Mouse (Mus musculus): ENCODE measurements around the gene Trp53i13.

The Trp53i13 gene

GRCm38 (mm10) chr11:77491123-77491501, 24.7 kb downstream of the Trp53i13 start:
- peak; percentile 89 for DNase-seq

- DNase-seq: no peak
Measured at GRCm38 (mm10) chr11:77490451-77490850, 25.3 kb downstream of the Trp53i13 start.

GRCm38 (mm10) chr11:77489591-77490235, 26.1 kb downstream of the Trp53i13 start, which contains the start of gene Ankrd13b:
TSS of gene Ankrd13b (minus strand) at chr11:77489678.
- DNase-seq: peak; percentile 85

GRCm38 (mm10) chr11:77488771-77489581, 26.8 kb downstream of the Trp53i13 start:
- DNase-seq: no peak

GRCm38 (mm10) chr11:77486798-77487197, 29.0 kb downstream of the Trp53i13 start:
- DNase-seq: no peak

DNA sequence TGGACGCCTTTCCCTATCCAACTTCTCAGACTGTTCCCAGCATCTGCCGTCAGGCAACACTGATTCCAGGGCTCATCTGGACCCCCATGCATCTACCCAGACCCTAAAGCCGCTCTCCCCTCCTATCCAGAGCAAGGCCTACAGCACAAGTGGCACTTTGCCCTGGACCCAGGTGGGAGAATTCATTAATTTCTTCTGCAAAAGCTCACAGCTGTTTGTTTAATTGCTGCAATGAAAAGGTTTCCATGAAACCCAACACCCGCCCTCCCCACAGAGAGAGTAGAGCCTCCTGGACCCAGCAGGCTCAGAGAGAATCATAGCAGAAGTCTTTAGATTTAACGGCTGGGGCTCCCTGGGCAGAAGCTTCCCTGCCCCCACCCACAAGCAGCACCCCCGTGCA, 30.6 kb downstream of the Trp53i13 start:
- no peak for DNase-seq

DNA sequence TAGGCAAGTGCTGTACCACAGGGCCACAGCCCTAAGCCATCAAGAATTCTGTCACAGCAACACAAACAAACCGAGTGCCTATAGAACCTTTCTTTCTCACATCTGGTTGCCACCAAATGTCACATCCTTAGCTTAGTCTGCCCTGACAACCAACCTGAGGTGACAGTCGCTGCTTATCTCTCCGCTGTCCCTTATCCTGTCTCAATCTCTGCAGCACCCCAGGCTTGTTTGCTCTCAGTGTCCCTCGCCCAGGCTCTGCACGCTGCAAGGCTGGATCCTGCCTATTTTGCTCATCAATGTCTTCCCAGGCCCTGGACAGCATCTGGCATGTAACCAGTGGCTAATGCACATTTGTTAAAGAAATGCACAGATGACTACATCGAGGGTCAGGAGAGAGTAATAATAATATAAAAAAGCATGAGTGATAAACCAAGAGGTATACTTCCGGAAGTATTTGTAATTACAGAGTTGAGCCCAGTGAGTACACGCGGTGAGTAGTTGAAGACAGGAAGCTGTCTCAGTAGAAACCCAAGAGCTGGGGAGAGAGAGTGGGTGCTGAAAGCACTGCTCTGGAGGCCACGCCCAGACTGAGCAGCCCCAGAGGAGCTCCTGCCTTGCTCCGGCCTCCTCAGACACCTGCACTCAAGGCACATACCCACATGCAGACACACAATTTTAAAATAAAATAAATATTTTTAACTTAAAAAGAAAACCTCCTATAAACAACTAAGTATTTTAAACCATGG, 32.1 kb downstream of the Trp53i13 start:
- no peak for DNase-seq

GRCm38 (mm10) chr11:77483043-77483442, 32.7 kb downstream of the Trp53i13 start:
- DNase-seq: no peak

- no peak for DNase-seq
Measured at GRCm38 (mm10) chr11:77476895-77477294, 38.9 kb downstream of the Trp53i13 start.

GRCm38 (mm10) chr11:77476216-77476615, 39.6 kb downstream of the Trp53i13 start:
- no peak for DNase-seq

GRCm38 (mm10) chr11:77472775-77473174, 43.0 kb downstream of the Trp53i13 start:
- no peak for DNase-seq

GRCm38 (mm10) chr11:77471407-77471806, 44.4 kb downstream of the Trp53i13 start:
- DNase-seq: no peak

DNA sequence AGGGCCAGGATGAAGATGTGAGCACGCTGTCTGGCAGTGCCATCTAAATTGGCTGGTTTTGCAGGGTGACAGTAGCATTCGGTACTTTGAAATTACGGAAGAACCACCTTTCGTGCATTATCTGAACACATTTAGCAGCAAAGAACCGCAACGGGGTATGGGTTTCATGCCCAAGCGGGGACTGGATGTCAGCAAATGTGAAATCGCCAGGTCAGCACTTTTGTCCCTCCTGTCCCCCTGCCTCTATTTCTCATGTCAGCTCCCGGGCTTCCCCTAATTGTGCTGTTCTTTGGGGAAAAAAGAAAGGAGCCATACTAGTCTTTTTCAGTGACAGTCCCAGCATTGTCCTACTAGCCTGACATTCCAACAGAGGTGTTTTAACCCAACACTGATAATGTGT, 47.4 kb downstream of the Trp53i13 start:
- no peak for DNase-seq

GRCm38 (mm10) chr11:77467784-77468183, 48.0 kb downstream of the Trp53i13 start:
- peak; percentile 72 for DNase-seq

DNA sequence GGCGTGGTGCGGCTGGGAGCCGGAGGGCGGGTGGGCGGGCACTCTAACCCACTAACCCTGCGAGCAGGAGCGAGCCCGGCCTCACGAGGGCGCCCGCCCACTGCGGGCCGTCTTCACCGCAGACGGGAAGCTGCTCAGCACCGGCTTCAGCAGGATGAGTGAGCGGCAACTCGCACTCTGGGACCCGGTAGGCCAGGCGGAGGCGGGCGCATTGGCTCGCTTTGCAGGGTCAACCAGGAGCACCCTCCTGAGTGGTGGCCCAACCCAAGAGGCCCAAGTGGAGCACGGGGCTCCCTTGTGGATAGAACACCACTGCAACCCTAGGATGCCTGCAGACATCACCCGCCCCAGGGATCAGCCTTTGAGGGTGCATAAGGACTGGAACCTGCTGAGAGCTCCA, 48.6 kb downstream of the Trp53i13 start:
- peak; percentile 79 for DNase-seq

DNA sequence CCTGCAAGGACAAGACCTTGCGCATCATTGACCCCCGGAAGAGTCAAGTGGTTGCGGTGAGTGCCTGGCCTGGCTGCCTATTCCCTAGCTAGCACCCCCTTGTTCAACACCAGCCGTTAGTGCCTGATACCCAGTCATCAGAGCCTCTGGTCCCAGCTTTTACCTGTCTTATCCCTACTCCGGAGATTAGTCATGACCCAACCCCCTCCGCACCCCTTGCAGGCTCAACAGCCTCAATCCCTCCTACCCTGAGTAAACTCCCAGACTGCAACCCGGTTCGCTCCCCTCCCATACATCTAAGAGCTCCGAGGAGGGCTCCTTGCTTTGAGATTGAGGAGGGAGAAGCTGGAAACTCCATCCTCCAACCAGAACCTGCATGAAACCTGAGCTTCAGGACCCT, 49.2 kb downstream of the Trp53i13 start:
- no peak for DNase-seq

DNA sequence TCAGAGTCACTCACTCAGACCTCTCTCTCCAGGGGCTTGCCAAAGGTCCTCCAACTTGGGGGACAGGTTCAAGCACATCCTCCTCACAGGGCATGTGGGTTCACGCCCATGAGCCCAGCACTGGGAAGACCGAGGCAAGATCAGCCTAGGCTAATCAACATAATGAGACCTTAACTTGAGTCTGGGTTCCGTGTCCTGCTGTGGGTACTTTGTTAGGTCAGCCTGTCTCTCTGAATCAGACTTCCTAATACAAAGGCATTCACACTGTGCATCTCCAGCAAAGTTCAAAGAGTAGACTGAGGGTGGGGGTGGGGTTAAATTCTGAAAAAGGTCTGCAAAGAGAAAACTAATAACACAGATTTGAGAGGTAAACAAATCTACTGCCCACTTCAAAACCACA, 50.7 kb downstream of the Trp53i13 start:
- DNase-seq: no peak

DNA sequence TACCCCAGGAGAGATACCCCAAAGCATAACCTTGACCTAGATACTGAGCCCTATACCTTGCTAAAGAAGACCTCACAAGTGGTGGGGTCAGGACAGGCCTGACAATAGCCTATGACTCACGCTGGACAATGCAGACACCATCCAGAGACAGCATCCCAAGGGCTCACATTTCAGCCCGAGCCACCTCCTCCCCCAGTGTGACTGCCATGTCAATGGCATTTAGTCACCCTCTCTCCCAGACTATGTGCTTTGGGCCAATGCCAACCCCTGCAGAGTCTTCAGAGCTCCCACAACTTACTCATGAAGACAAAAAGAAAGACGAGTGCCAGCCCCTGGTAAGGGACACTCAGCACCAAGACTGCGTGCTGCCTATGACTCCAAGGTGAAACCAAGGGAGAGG, 51.1 kb downstream of the Trp53i13 start:
- no peak for DNase-seq

DNA sequence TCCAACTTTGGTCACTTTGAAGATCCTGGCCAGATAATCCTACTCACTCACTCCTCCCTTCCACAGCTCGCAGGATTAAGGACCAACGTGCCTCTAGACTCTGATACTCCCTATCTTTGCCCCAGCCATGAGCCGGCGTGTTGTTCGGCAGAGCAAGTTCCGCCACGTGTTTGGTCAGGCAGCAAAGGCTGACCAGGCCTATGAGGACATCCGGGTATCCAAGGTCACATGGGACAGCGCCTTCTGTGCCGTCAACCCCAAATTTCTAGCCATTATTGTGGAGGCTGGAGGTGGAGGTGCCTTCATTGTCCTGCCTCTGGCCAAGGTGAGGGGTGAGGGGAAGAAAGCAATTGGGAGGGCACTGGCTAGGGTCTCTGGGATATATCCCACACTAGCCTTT, 52.0 kb downstream of the Trp53i13 start:
- DNase-seq: no peak

DNA sequence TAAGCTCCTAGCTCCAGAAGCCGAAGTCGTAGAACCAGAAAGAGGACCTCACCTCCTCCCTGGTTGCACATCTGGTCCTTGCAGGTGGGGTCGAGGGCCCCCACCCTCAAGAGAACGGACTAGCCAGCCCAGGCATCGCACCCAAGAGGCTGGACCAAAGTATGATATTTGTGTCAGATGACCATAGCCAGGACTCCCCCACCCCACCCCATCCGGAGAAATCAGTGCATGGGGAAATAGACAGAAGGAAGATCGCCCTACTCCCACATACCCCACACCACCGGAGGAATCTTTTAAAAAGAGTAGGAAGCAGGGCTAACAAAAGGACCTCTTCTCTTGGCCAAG, 52.7 kb downstream of the Trp53i13 start:
- DNase-seq: no peak

DNA sequence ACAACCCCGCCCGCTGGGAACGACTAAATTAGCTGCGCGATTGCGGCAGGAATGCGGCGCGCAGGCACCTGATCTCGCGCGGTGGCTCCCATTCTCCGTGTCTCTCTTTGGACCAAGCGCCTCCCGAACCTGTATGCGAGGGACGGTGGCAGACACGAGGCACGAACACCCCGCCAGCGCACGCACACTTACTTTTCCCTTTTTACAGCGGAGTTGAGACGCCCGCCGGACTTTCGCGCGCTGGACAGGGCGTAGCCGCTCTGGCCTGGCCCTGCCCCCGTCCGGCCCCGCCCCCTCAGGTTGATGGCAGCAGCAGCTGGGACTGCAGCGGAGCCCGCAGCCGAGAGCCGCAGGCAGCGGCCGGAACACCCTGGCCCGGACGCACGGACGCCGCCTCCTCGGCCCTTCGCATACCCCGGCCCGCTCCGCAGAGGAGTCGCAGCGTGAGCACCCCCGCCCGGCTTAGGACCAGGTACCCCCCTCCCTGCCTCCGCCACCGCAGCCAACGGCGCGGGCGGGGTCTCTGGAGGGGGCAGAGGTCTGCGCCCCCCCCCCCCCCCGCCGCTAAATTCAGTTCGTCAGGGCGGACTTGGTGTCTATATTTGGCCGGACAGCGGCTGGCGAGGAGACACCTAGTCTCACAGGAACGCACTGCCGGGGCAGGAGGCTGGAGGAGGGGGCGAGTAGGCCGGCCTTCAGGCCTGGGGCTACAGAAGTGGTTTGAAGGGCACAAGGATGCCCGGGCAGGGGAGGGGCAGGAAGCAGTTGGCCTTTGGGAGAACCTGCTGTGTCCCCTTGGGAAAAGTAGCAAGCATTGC, 53.3 kb downstream of the Trp53i13 start, which contains the start of gene Coro6:
Coro6 (plus strand) TSS at position 129 of the 818 bp plus-strand sequence.
- DNase-seq: no peak

GRCm38 (mm10) chr11:77461856-77462255, 53.9 kb downstream of the Trp53i13 start:
- DNase-seq: no peak
